Mouse (Mus musculus) kidney, embryonic 16.5 days (tissue): ENCODE data around the gene Fcgr1. TPM values are rescaled to one million over a fixed set of nuclear protein-coding genes. Genes with fewer than 3 reads are reported as not detected.
"Not testable (repeated sequence)": the region's sequence is repeated elsewhere in the genome, so short reads cannot be mapped to it uniquely, and the experiment has no call there.

ENCODE experiments used
- ATAC-seq: fragments of 200-750 bp; cut with Nextera tagmentation; 2 replicates; pipeline ENCODE4 v1.8.0; 2017; ENCODE audit warnings: moderate TSS enrichment; ENCODE audit not compliant: low FRiP score, low TSS enrichment
- H3K27ac ChIP-seq: fragments of 300-500 bp; sonication (generic); 2 replicates; pipeline ENCODE4 v1.5.1; 2014; ENCODE audit warnings: low read length
- H3K27me3 ChIP-seq: fragments of 300-500 bp; sonication (generic); 2 replicates; pipeline ENCODE4 v1.6.1; 2014; ENCODE audit warnings: low read length, control low read depth, mixed read lengths; ENCODE audit not compliant: insufficient read depth
- H3K36me3 ChIP-seq: fragments of 300-500 bp; sonication (generic); 2 replicates; pipeline ENCODE4 v1.6.1; 2014; ENCODE audit warnings: low read length, control low read depth, mixed read lengths; ENCODE audit not compliant: insufficient read depth
- H3K4me1 ChIP-seq: fragments of 300-500 bp; sonication (generic); 2 replicates; pipeline ENCODE4 v1.6.1; 2014; ENCODE audit warnings: low read length, control low read depth, mixed read lengths; ENCODE audit not compliant: insufficient read depth
- H3K4me2 ChIP-seq: fragments of 300-500 bp; sonication (generic); replicated peaks from 2 replicates; pipeline ENCODE4 v1.6.1; 2014; ENCODE audit warnings: low read depth, low read length
- H3K4me3 ChIP-seq: fragments of 300-500 bp; sonication (generic); 2 replicates; pipeline ENCODE4 v1.5.1; 2014; ENCODE audit warnings: mild to moderate bottlenecking, low read length
- H3K9ac ChIP-seq: fragments of 300-500 bp; sonication (generic); replicated peaks from 2 replicates; pipeline ENCODE4 v1.6.1; 2014; ENCODE audit warnings: low read length
- H3K9me3 ChIP-seq: fragments of 300-500 bp; sonication (generic); 2 replicates; pipeline ENCODE4 v1.6.1; 2016; ENCODE audit warnings: low read length, control low read depth
- WGBS: fragments of 180-500 bp; shearing (Covaris S2); extraction: QIAGEN DNeasy Blood & Tissue Kit; methylation state at CpG from one replicate; pipeline ENCODE4 v1.1.7; 2014; 5-methylcytosine and 5-hydroxymethylcytosine counted together
- polyA plus RNA-seq: library from polyadenylated mRNA; unstranded; fragments of >200 nt; fragmentation: Nextera tagmentation; extraction: Ambion mirVana; gene quantifications from 2 replicates; pipeline ENCODE4 v1.2.1, GENCODE M21; 2015

Fcgr1 gene
- polyA plus RNA-seq, 1 experiment from 2014 or later: 1.9 TPM

- no peaks in the 10 kb centered on the region for H3K9me3 ChIP-seq
- H3K27me3 ChIP-seq: peaks cover 10% of the 10 kb centered on the region; the same call in 1 of the 2 replicates
- H3K4me2 ChIP-seq: no peak overlapping the region
- ATAC-seq: no peak
- H3K9ac ChIP-seq: no peak overlapping the region
- H3K36me3 ChIP-seq: no peaks in the 10 kb centered on the region
- no peak overlapping the region for H3K4me3 ChIP-seq
- H3K27ac ChIP-seq: no peak overlapping the region
- no peaks in the 10 kb centered on the region for H3K4me1 ChIP-seq
- WGBS: 86% methylated on average over 5 of the region's 5 CpGs
Measured at GRCm38 (mm10) chr3:96302076-96302475, 8.3 kb upstream of the Fcgr1 start.

- Histone ChIP-seq H3K36me3 (no peaks in the 10 kb centered on the region), H3K27ac (no peak overlapping the region), H3K9me3 (no peaks in the 10 kb centered on the region), H3K4me1 (no peaks in the 10 kb centered on the region), H3K27me3 (peaks cover 10% of the 10 kb centered on the region; the same call in 1 of the 2 replicates), H3K4me2 (peak overlapping the region; percentile 42), H3K9ac (no peak overlapping the region), H3K4me3 (peak overlapping the region; percentile 32)
- no peak for ATAC-seq
- WGBS: 69% methylated on average over 26 of the region's 26 CpGs
Measured at GRCm38 (mm10) chr3:96300706-96301529, 7.1 kb upstream of the Fcgr1 start.

- WGBS: 100% methylated on average over 2 of the region's 2 CpGs
- ATAC-seq: no peak
- no peak overlapping the region for H3K4me3 ChIP-seq
- H3K27ac ChIP-seq: no peak overlapping the region
- H3K27me3 ChIP-seq: peaks cover 10% of the 10 kb centered on the region; the same call in 1 of the 2 replicates
- no peaks in the 10 kb centered on the region for H3K36me3 ChIP-seq
- no peaks in the 10 kb centered on the region for H3K4me1 ChIP-seq
- H3K4me2 ChIP-seq: no peak overlapping the region
- no peak overlapping the region for H3K9ac ChIP-seq
- no peaks in the 10 kb centered on the region for H3K9me3 ChIP-seq
Measured at GRCm38 (mm10) chr3:96299562-96299961, 5.8 kb upstream of the Fcgr1 start.

GRCm38 (mm10) chr3:96298360-96298759, 4.6 kb upstream of the Fcgr1 start:
- H3K36me3 ChIP-seq: no peaks in the 10 kb centered on the region
- H3K4me1 ChIP-seq: no peaks in the 10 kb centered on the region
- 91% methylated on average over 4 of the region's 4 CpGs for WGBS
- ATAC-seq: no peak
- H3K27ac ChIP-seq: no peak overlapping the region
- no peak overlapping the region for H3K4me2 ChIP-seq
- no peak overlapping the region for H3K9ac ChIP-seq
- H3K9me3 ChIP-seq: no peaks in the 10 kb centered on the region
- H3K4me3 ChIP-seq: no peak overlapping the region
- peaks cover 12% of the 10 kb centered on the region; the same call in 1 of the 2 replicates for H3K27me3 ChIP-seq

- Histone ChIP-seq H3K4me3 (no peak overlapping the region), H3K36me3 (no peaks in the 10 kb centered on the region), H3K9me3 (no peaks in the 10 kb centered on the region), H3K4me2 (no peak overlapping the region), H3K9ac (no peak overlapping the region), H3K4me1 (no peaks in the 10 kb centered on the region), H3K27me3 (peaks cover 4% of the 10 kb centered on the region; the same call in 1 of the 2 replicates), H3K27ac (no peak overlapping the region)
- ATAC-seq: no peak
- 57% methylated on average over 5 of the region's 5 CpGs for WGBS
Measured at GRCm38 (mm10) chr3:96293368-96293767, 401 bp downstream of the Fcgr1 start.

GRCm38 (mm10) chr3:96292641-96293040, 1.1 kb downstream of the Fcgr1 start:
- Histone ChIP-seq H3K36me3 (no peaks in the 10 kb centered on the region), H3K9me3 (no peaks in the 10 kb centered on the region), H3K4me3 (no peak overlapping the region), H3K27ac (no peak overlapping the region), H3K27me3 (peaks cover 4% of the 10 kb centered on the region; the same call in 1 of the 2 replicates), H3K9ac (no peak overlapping the region), H3K4me2 (no peak overlapping the region), H3K4me1 (no peaks in the 10 kb centered on the region)
- no peak for ATAC-seq
- WGBS: 41% methylated on average over 6 of the region's 6 CpGs

GRCm38 (mm10) chr3:96290727-96291126, 3.0 kb downstream of the Fcgr1 start:
- not testable (repeated sequence) for H3K4me3 ChIP-seq, H3K4me2 ChIP-seq, H3K9ac ChIP-seq, H3K27ac ChIP-seq, H3K27me3 ChIP-seq, ATAC-seq, H3K4me1 ChIP-seq, H3K9me3 ChIP-seq, H3K36me3 ChIP-seq
- 96% methylated on average over 3 of the region's 3 CpGs for WGBS

- H3K36me3 ChIP-seq: no peaks in the 10 kb centered on the region
- H3K27ac ChIP-seq: no peak overlapping the region
- no peaks in the 10 kb centered on the region for H3K9me3 ChIP-seq
- no peak overlapping the region for H3K4me2 ChIP-seq
- H3K27me3 ChIP-seq: peaks cover 15% of the 10 kb centered on the region; the same call in 1 of the 2 replicates
- WGBS: 77% methylated on average over 3 of the region's 3 CpGs
- no peak overlapping the region for H3K4me3 ChIP-seq
- ATAC-seq: no peak
- H3K4me1 ChIP-seq: 0 out of 2 replicates have a peak, but pooled peaks cover under 1% of the 10 kb centered on the region
- H3K9ac ChIP-seq: no peak overlapping the region
Measured at GRCm38 (mm10) chr3:96289201-96289600, 4.6 kb downstream of the Fcgr1 start.

- not testable (repeated sequence) for H3K4me3 ChIP-seq, H3K9me3 ChIP-seq, H3K27ac ChIP-seq, H3K4me1 ChIP-seq, H3K9ac ChIP-seq, ATAC-seq, H3K36me3 ChIP-seq, H3K4me2 ChIP-seq
- 91% methylated on average over 11 of the region's 11 CpGs for WGBS
- H3K27me3 ChIP-seq: peaks cover 16% of the 10 kb centered on the region
Measured at GRCm38 (mm10) chr3:96287334-96287733, 6.4 kb downstream of the Fcgr1 start.

- H3K9me3 ChIP-seq: no peaks in the 10 kb centered on the region
- H3K4me1 ChIP-seq: peaks cover 3% of the 10 kb centered on the region; the same call in 1 of the 2 replicates
- H3K4me3 ChIP-seq: no peak overlapping the region
- peak overlapping the region; percentile 20; the same call in 1 of the 2 replicates for H3K4me2 ChIP-seq
- H3K9ac ChIP-seq: no peak overlapping the region
- no peaks in the 10 kb centered on the region for H3K36me3 ChIP-seq
- ATAC-seq: 0 out of 2 replicates have a peak, but pooled peaks have one; percentile 42
- 16% methylated on average over 4 of the region's 4 CpGs for WGBS
- H3K27ac ChIP-seq: no peak overlapping the region
- peaks cover 16% of the 10 kb centered on the region for H3K27me3 ChIP-seq
Measured at GRCm38 (mm10) chr3:96284457-96284856, 9.3 kb downstream of the Fcgr1 start.
